Mouse (Mus musculus): Measurements from ENCODE around the gene Cep295.
"Not testable (repeated sequence)": the region's sequence is repeated elsewhere in the genome, so short reads cannot be mapped to it uniquely, and the experiment has no call there.

The Cep295 gene

GRCm38 (mm10) chr9:15306398-15307119, 51.0 kb downstream of the Cep295 start, which contains the start of gene 4931406C07Rik:
Gene 4931406C07Rik (minus strand): TSS chr9:15306448.
- DNase-seq = no peak

DNA sequence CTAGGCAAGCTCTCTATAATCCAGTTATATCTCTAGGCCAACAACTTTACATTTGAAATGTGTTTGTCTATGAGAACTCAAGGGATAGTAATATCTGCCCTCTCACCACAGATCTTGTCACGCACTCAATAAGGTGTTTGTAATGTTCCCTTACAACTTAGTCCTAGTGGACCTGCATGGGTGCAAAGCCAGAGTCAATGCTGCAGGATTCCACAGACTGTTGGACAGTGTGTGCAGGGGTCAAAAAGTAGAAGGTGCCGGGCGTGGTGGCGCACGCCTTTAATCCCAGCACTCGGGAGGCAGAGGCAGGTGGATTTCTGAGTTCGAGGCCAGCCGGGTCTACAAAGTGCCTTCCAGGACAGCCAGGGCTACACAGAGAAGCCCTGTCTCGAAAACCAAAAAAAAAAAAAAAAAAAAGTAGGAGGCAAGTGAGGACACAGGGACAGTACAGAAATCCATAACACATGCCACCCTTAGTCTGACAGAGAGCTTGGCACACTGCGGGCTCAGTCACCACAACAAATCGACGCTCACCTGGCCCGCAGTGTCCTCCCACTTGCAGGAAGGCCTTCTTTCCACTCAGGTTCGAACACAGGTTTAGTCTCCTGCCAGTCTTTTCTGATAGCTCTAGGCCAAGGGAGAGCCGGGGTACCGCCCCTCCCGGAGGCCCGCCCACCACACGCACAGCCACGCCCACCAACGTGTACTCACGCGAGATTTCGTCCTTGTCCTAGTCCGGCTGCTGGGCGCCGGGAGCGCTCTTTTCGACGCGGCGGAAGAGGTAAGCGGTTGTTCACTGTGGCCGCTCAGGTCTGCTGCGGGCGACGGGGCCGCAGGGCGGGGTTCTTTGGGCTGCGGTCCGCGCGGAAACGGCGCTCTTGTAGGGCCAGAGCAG, 51.8 kb downstream of the Cep295 start, which contains the start of gene Taf1d:
Gene Taf1d, plus strand, starts transcription at position 712 of the 895 bp plus-strand sequence.
- peak; percentile 96 for DNase-seq

DNA sequence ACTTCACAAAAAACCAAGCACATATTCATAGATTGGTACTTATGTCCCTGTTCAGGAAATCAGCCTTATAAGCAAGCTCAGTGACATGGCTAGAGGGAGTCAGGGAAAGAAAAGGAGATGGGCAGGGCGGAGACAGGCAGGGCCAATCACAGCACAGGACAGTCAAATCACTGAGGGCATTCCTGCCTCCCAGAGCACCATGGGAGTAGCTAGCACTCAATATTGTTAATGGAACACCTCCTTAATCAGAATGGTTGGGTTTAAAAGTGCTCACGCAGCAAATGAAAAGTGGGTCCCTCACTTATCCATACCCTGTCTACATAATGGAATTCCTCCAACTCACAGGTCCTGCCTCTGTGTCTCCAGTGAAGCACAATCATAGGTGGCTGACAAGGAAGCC, 54.7 kb downstream of the Cep295 start:
- no peak for DNase-seq

GRCm38 (mm10) chr9:15302006-15302405, 55.6 kb downstream of the Cep295 start:
- not testable (repeated sequence) for DNase-seq

DNA sequence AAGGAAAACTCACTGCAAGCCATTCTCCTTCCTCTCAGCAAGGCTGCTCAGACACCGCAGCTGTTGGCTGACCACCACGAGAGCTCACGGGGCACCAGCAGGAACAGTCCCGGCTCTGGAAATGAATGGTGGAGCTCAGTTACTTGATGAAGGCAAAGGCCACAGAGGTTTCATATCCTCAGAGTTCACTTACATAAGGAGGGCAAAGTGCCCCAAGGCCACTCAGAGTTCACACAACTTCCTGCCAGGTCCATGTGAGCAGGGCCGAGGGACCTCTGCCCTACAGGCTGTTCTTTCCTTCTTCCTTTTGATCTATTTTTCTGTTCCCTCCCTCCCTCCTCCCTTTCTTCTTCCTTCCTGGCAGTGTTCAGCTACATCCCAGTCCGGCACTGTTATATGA, 56.2 kb downstream of the Cep295 start:
- no peak for DNase-seq

DNA sequence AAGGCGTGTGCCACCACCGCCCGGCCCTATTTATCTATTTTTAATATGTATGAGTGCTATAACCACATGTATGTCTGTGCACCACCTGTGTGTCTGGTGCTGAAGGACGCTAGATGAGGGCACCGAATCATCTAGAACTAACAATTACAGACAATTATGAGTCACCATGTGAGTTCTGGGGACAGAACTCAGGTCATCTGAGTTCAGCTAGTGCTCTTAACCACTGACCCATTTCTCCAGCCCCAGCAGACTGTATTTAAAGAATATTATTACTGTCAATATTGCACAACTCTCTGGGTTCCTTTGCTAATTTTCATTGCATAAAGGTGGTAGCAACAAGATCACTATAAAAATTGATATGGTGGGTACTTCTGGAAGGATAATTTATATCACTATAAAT, 57.5 kb downstream of the Cep295 start:
- DNase-seq = no peak

DNA sequence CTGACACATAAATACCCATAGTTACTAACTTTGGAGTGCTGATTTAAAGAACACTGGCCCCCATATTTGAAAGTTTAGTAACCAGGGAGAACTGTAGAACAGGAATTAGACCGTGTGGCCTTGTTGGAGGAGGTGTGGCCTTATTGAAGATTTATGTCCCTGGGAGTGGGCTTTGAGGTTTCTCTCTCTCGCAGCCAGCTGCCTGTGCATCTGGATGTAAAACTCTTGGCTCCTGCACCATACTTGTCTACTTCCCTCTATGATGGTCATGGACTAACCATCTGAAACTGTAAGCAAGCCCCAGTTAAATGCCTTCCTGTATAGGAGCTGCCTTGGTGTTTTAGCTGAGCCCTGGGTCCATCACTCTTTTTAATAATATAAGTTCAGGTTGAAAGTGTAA, 59.1 kb downstream of the Cep295 start:
- DNase-seq = no peak

- DNase-seq = no peak
Observed at GRCm38 (mm10) chr9:15297112-15297511, 60.5 kb downstream of the Cep295 start.

- no peak for DNase-seq
Observed at GRCm38 (mm10) chr9:15289251-15289650, 68.3 kb downstream of the Cep295 start.

- no peak for DNase-seq
Observed at GRCm38 (mm10) chr9:15288402-15288801, 69.2 kb downstream of the Cep295 start.

DNA sequence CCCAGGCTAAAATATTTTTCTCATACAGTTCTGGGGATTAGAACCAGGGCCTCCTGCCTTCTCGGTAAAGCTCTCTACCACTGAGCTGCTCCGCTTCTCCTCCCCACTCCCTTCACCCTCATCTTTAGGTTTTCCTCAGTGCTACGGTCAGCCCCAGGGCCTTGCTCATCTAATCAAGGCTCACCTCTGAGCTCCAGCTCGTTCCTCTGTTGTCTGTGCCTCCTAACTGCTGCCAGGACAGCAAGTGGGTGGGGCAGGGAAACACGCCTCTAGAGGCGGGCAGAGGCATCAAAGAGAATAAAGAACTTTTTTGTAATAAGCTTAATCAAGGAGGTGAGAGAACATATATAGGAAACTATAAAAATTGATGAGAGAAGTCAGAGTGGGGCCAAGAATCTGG, 69.7 kb downstream of the Cep295 start:
- DNase-seq = no peak

DNA sequence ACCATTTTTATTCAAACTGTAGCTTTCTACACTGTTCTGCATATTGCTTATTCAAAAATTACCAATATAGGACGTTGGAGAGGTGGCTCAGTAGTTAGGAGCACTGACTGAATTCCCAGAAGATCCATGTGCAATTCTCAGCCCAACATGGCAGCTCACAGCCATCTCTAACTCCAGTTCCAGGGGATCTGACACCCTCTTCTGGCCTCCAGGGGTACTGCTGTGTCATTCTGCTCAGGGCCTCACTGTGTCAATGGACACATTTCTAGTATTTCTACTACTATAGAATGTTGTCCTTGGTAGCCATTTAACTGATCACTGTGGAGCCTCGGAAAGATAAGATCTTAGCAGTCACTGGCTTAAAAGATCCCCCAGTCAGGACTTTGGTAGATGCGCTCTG, 72.1 kb downstream of the Cep295 start:
- no peak for DNase-seq

DNA sequence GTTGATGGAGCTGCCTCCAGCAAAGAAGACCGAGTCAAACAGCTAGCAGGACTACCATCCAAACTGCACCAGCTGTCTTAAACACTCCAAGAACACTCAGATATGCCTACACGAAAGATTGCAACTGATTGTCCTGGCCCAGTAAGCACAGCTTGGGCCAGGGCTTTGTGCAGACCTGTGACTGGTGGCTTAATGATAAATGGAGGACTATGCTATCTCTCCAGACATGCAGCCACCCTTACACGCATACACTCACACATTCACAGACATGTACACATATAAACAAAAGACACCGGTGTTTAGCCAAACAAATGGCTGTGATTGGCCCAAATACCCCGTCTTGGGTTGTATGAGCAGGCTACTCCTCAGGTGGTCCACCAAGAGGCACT, 77.1 kb downstream of the Cep295 start:
- no peak for DNase-seq

- peak; percentile 96 for DNase-seq
Observed at GRCm38 (mm10) chr9:15279649-15280490, 77.7 kb downstream of the Cep295 start, which contains the start of gene Med17. Gene Med17 (minus strand): TSS chr9:15279931.

DNA sequence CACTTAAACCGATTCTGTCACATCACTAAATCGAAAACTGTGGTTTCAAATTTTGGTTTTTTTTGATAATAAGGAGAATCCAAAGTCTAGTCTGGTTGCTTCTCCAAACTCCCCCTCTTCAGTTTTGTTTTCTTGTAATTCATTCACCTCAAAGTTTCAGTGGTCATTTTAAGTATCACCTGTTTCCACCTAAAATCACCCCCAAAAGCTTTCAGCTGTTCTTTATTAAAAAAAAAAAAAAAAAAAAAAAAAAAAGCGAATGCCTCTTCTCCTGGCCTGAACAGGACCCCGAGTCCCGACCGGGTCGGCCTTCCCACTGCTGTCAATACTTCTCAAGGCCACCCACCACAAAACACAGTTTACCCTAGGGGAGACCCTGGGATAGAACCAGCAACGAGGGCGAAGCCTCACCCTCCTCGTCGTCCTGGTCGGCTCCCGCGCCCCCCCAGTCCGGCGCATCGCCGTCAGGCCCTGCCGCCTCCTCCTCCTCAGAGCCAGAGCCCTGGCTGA, 78.4 kb downstream of the Cep295 start:
- DNase-seq = no peak

DNA sequence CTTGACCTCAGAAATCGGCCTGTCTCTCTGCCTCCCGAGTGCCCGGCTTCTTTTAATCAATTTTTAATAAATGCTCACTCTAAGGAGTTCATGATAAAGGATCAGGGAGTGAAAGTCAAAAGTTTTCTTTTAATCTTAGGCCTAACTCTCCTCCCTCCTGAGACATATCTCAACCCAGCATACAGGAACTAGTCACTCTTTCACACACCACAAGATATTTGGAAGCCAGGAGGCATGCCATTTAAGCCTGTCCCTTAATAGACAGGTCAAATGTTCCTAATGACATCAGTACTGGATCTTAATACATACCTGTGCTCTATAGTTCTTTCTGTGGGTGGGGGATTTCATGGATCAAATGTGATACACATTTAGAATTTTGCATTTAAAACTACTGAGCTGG, 79.2 kb downstream of the Cep295 start:
- DNase-seq = no peak

GRCm38 (mm10) chr9:15276855-15277254, 80.7 kb downstream of the Cep295 start:
- no peak for DNase-seq

- DNase-seq = no peak
Observed at GRCm38 (mm10) chr9:15273981-15274380, 83.6 kb downstream of the Cep295 start.

Measured in right cerebral cortex, adult 18-20 months (tissue).